Comparison of ENCODE assay signal across 8 mouse cellular contexts in the genomic region with DNA sequence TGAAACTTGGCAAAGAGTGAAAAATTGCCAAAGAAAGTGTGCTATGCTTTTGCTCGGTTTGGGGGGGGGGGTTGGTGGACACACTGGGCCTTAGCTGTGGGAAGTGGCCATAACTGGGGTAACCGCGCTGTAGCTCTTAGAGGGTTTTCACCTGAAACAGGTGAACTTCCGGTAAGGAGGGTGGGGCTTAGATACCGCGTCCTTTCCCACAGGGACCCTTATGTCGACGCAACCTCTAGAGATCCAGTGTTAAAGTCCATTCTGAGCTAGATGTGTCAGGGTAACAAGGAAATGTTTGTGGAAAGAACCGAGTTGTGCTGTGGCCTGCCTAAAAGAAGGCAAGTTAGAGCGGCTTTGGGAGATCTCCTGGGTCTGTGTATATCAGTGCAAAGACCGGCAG. TPM values are rescaled to one million over a fixed set of nuclear protein-coding genes. Genes with fewer than 3 reads are reported as not detected.
A peak's percentile ranks its signal among the peaks of the same experiment; 100 is the strongest.
DNase-seq lines count a peak whose midpoint lies in the region; ATAC-seq and TF ChIP-seq lines count a peak whose summit lies in the region.

No protein-coding gene starts in this region.

- H3K27ac ChIP-seq in heart, embryonic 13.5 days (replicated peaks): 0 out of 2 replicates have a peak overlapping the region, but pooled peaks have one; percentile 22
- H3K27ac ChIP-seq in forebrain, embryonic 16.5 days (ENCODE audit: low read length): no peak overlapping the region
- 0 out of 2 replicates have a peak overlapping the region, but pooled peaks have one; percentile 74 for H3K27ac ChIP-seq in liver, embryonic 15.5 days (replicated peaks)

- WGBS in heart, embryonic 13.5 days: 13% methylated on average over 11 of the region's 11 CpGs
- 16% methylated on average over 11 of the region's 11 CpGs for WGBS in forebrain, embryonic 16.5 days
- WGBS in liver, embryonic 15.5 days (ENCODE audit: insufficient replicate concordance): 23% methylated on average over 11 of the region's 11 CpGs

- intact Hi-C loops in heart, postnatal 25 days (cut with DNase I): no loop called here
- intact Hi-C loops in left cerebral cortex, postnatal 14 days (cut with DNase I): no loop called here

- peak overlapping the region; percentile 88 for H3K4me3 ChIP-seq in heart, embryonic 13.5 days
- peak overlapping the region; percentile 93 for H3K4me3 ChIP-seq in E14TG2a.4 (replicated peaks; ENCODE audit: low read length)
- H3K4me3 ChIP-seq in forebrain, embryonic 16.5 days (replicated peaks; ENCODE audit: low read length): no peak overlapping the region
- H3K4me3 ChIP-seq in liver, embryonic 15.5 days (replicated peaks): peak overlapping the region; percentile 75

- peak overlapping the region; percentile 88 for H3K9ac ChIP-seq in heart, embryonic 13.5 days
- H3K9ac ChIP-seq in forebrain, embryonic 16.5 days (replicated peaks; ENCODE audit: low read depth, low read length): no peak overlapping the region
- H3K9ac ChIP-seq in liver, embryonic 15.5 days: peak overlapping the region; percentile 76

- no peak for TF ChIP-seq CTCF in E14TG2a.4 (conservative IDR thresholded peaks at IDR 0.05; ENCODE audit: low read length)

- no peak for ATAC-seq in heart, embryonic 13.5 days (ENCODE audit: extremely low read depth, insufficient number of reproducible peaks, low FRiP score, low TSS enrichment)
- no peak for ATAC-seq in forebrain, embryonic 16.5 days
- no peak for ATAC-seq in liver, embryonic 15.5 days (ENCODE audit: insufficient read depth)
- ATAC-seq in monocyte, adult 5-6 weeks (replicated peaks; ENCODE audit: insufficient number of reproducible peaks, low FRiP score, low TSS enrichment, poor library complexity, severe bottlenecking): no peak

- H3K27me3 ChIP-seq in heart, embryonic 13.5 days (replicated peaks): 0 out of 2 replicates have a peak, but pooled peaks cover 4% of the 10 kb centered on the region
- H3K27me3 ChIP-seq in E14TG2a.4 (ENCODE audit: insufficient read depth, low read length): no peaks in the 10 kb centered on the region
- peaks cover 34% of the 10 kb centered on the region for H3K27me3 ChIP-seq in forebrain, embryonic 16.5 days (replicated peaks; ENCODE audit: control insufficient read depth, insufficient read depth, low read length)
- H3K27me3 ChIP-seq in liver, embryonic 15.5 days: peaks cover 22% of the 10 kb centered on the region

- H3K36me3 ChIP-seq in heart, embryonic 13.5 days: peaks cover 32% of the 10 kb centered on the region
- peaks cover 45% of the 10 kb centered on the region for H3K36me3 ChIP-seq in E14TG2a.4 (ENCODE audit: insufficient read depth, low read length)
- H3K36me3 ChIP-seq in forebrain, embryonic 16.5 days (ENCODE audit: control insufficient read depth, insufficient read depth): peaks cover 11% of the 10 kb centered on the region
- H3K36me3 ChIP-seq in liver, embryonic 15.5 days (replicated peaks): peaks cover 16% of the 10 kb centered on the region

- no peaks in the 10 kb centered on the region for H3K9me3 ChIP-seq in heart, embryonic 13.5 days
- H3K9me3 ChIP-seq in E14TG2a.4 (ENCODE audit: low read length): no peaks in the 10 kb centered on the region
- H3K9me3 ChIP-seq in forebrain, embryonic 16.5 days (ENCODE audit: control insufficient read depth, low read length): no peaks in the 10 kb centered on the region
- no peaks in the 10 kb centered on the region for H3K9me3 ChIP-seq in liver, embryonic 15.5 days (replicated peaks)

- DNase-seq in heart, postnatal 25 days (ENCODE audit: low spot score): no peak
- no peak for DNase-seq in frontal cortex, postnatal 14 days (ENCODE audit: low spot score in 2 of 2)
- no peak for DNase-seq in left cerebral cortex, postnatal 14 days (ENCODE audit: low spot score in 2 of 2)

- H3K4me1 ChIP-seq in heart, embryonic 13.5 days: peaks cover 46% of the 10 kb centered on the region
- H3K4me1 ChIP-seq in E14TG2a.4 (replicated peaks; ENCODE audit: low read depth, low read length): peaks cover 80% of the 10 kb centered on the region
- H3K4me1 ChIP-seq in forebrain, embryonic 16.5 days (replicated peaks; ENCODE audit: control insufficient read depth, insufficient read depth, low read length): peaks cover 14% of the 10 kb centered on the region
- H3K4me1 ChIP-seq in liver, embryonic 15.5 days (replicated peaks): peaks cover 53% of the 10 kb centered on the region

- peak overlapping the region; percentile 99 for H3K4me2 ChIP-seq in heart, embryonic 13.5 days
- H3K4me2 ChIP-seq in forebrain, embryonic 16.5 days (ENCODE audit: low read length): peak overlapping the region; percentile 97
- peak overlapping the region; percentile 99 for H3K4me2 ChIP-seq in liver, embryonic 15.5 days

RNA-seq across cellular contexts. Expression of gene Llgl2, which starts 1.0 kb away (rescaled TPM):
- polyA plus RNA-seq in heart, embryonic 13.5 days (2015; fragmentation: Nextera tagmentation; extraction: Ambion mirVana): 18.9 and 19.0 TPM in 2 replicates
- 10 to 100 TPM; 15.1 to 21.5 TPM for total RNA-seq in heart, postnatal 25 days (2021)
- polyA plus RNA-seq in forebrain, embryonic 16.5 days (2015; fragmentation: Nextera tagmentation; extraction: Ambion mirVana): 1.3 and 2.0 TPM in 2 replicates
- polyA plus RNA-seq in liver, embryonic 15.5 days (2015; fragmentation: Nextera tagmentation; extraction: Ambion mirVana): 11.9 and 16.2 TPM in 2 replicates
- 10.4 to 25.9 TPM (median 10.7 TPM) in 3 replicates for total RNA-seq in monocyte, adult 5-6 weeks (2017)
- total RNA-seq in left cerebral cortex, postnatal 14 days (2021): 1 to 10 TPM; 2.8 to 3.4 TPM

RNA-seq across cellular contexts. Expression of gene Tsen54, which starts 10.3 kb away (rescaled TPM):
- polyA plus RNA-seq in heart, embryonic 13.5 days (2015; fragmentation: Nextera tagmentation; extraction: Ambion mirVana): 24.4 and 27.5 TPM in 2 replicates
- total RNA-seq in heart, postnatal 25 days (2021): 1 to 10 TPM; 9.1 to 9.2 TPM
- 25.8 and 28.3 TPM in 2 replicates for polyA plus RNA-seq in forebrain, embryonic 16.5 days (2015; fragmentation: Nextera tagmentation; extraction: Ambion mirVana)
- 13.7 and 18.7 TPM in 2 replicates for polyA plus RNA-seq in liver, embryonic 15.5 days (2015; fragmentation: Nextera tagmentation; extraction: Ambion mirVana)
- total RNA-seq in monocyte, adult 5-6 weeks (2017): 6.3 to 11.7 TPM (median 7.3 TPM) in 3 replicates
- 10 to 100 TPM; 12.7 to 15.3 TPM for total RNA-seq in left cerebral cortex, postnatal 14 days (2021)

RNA-seq across cellular contexts. Expression of gene Caskin2, which starts 11.4 kb away (rescaled TPM):
- 20.0 and 20.1 TPM in 2 replicates for polyA plus RNA-seq in heart, embryonic 13.5 days (2015; fragmentation: Nextera tagmentation; extraction: Ambion mirVana)
- total RNA-seq in heart, postnatal 25 days (2021): 10 to 100 TPM; 41.8 to 52.2 TPM
- polyA plus RNA-seq in forebrain, embryonic 16.5 days (2015; fragmentation: Nextera tagmentation; extraction: Ambion mirVana): 9.1 and 11.2 TPM in 2 replicates
- polyA plus RNA-seq in liver, embryonic 15.5 days (2015; fragmentation: Nextera tagmentation; extraction: Ambion mirVana): 5.7 and 6.7 TPM in 2 replicates
- total RNA-seq in monocyte, adult 5-6 weeks (2017): 0.19 to 5.1 TPM (median 0.78 TPM) in 3 replicates
- total RNA-seq in left cerebral cortex, postnatal 14 days (2021): 10 to 100 TPM; 18.7 to 21.3 TPM

RNA-seq across cellular contexts. Expression of gene Myo15b, which starts 33.4 kb away (rescaled TPM):
- polyA plus RNA-seq in heart, embryonic 13.5 days (2015; fragmentation: Nextera tagmentation; extraction: Ambion mirVana): 0.17 and 0.27 TPM in 2 replicates
- under 1 TPM in 1 of 2 experiments, not detected in 1; 0.08 TPM for total RNA-seq in heart, postnatal 25 days (2021)
- polyA plus RNA-seq in forebrain, embryonic 16.5 days (2015; fragmentation: Nextera tagmentation; extraction: Ambion mirVana): 0.18 TPM in 1 of 2 replicates, not detected in the other
- 0.45 and 0.46 TPM in 2 replicates for polyA plus RNA-seq in liver, embryonic 15.5 days (2015; fragmentation: Nextera tagmentation; extraction: Ambion mirVana)
- not detected in 3 replicates for total RNA-seq in monocyte, adult 5-6 weeks (2017)
- under 1 TPM; 0.13 to 0.17 TPM for total RNA-seq in left cerebral cortex, postnatal 14 days (2021)

RNA-seq across cellular contexts. Expression of gene Tmem94, which starts 59.6 kb away (rescaled TPM):
- polyA plus RNA-seq in heart, embryonic 13.5 days (2015; fragmentation: Nextera tagmentation; extraction: Ambion mirVana): 34.3 and 39.4 TPM in 2 replicates
- 100 to 1,000 TPM; 102 to 110 TPM for total RNA-seq in heart, postnatal 25 days (2021)
- polyA plus RNA-seq in forebrain, embryonic 16.5 days (2015; fragmentation: Nextera tagmentation; extraction: Ambion mirVana): 29.1 and 29.8 TPM in 2 replicates
- polyA plus RNA-seq in liver, embryonic 15.5 days (2015; fragmentation: Nextera tagmentation; extraction: Ambion mirVana): 9.9 and 10.1 TPM in 2 replicates
- total RNA-seq in monocyte, adult 5-6 weeks (2017): 10.8 to 33.1 TPM (median 10.9 TPM) in 3 replicates
- total RNA-seq in left cerebral cortex, postnatal 14 days (2021): 10 to 100 TPM; 48.1 to 51.4 TPM
